Mouse (Mus musculus): ENCODE measurements around the gene Acvr2a. TPM values are rescaled to one million over a fixed set of nuclear protein-coding genes. Genes with fewer than 3 reads are reported as not detected.
"Not testable (repeated sequence)": the region's sequence is repeated elsewhere in the genome, so short reads cannot be mapped to it uniquely, and the experiment has no call there.

Gene Acvr2a
- polyA plus RNA-seq, 1 experiment from 2014 or later, result 2.4 TPM

GRCm38 (mm10) chr2:48816141-48817028 lies 2.5 kb downstream of the Acvr2a start:
- 12% methylated on average over 9 of the region's 9 CpGs for whole genome bisulfite sequencing (ENCODE audit: insufficient replicate concordance)
- H3K9ac ChIP-seq, result no peak overlapping the region
- H3K4me2 ChIP-seq, result peak overlapping the region; percentile 85
- peaks cover 28% of the 10 kb centered on the region for H3K4me1 ChIP-seq (replicated peaks)
- H3K4me3 ChIP-seq (replicated peaks), result peak overlapping the region; percentile 71
- no peak for ATAC-seq (ENCODE audit: insufficient read depth)
- no peak overlapping the region for H3K27ac ChIP-seq (replicated peaks)
- H3K27me3 ChIP-seq, result peaks cover 54% of the 10 kb centered on the region
- no peaks in the 10 kb centered on the region for H3K9me3 ChIP-seq (replicated peaks)
- H3K36me3 ChIP-seq (replicated peaks), result no peaks in the 10 kb centered on the region

- WGBS (ENCODE audit: insufficient replicate concordance), result 65% methylated on average over 2 of the region's 2 CpGs
- ATAC-seq (ENCODE audit: insufficient read depth), result no peak
- H3K4me3 ChIP-seq (replicated peaks), result no peak overlapping the region
Observed at GRCm38 (mm10) chr2:48825878-48826277, 12.0 kb downstream of the Acvr2a start.

GRCm38 (mm10) chr2:48826380-48826779 lies 12.5 kb downstream of the Acvr2a start:
- Histone ChIP-seq H3K27ac (replicated peaks) (no peak overlapping the region), H3K4me2 (no peak overlapping the region), H3K27me3 (no peaks in the 10 kb centered on the region), H3K36me3 (replicated peaks) (no peaks in the 10 kb centered on the region), H3K9ac (no peak overlapping the region), H3K9me3 (replicated peaks) (no peaks in the 10 kb centered on the region), H3K4me1 (replicated peaks) (no peaks in the 10 kb centered on the region), H3K4me3 (replicated peaks) (no peak overlapping the region)
- no peak for ATAC-seq (ENCODE audit: insufficient read depth)

More at GRCm38 (mm10) chr2:48825878-48826277, 12.0 kb downstream of the Acvr2a start:
- Histone ChIP-seq H3K4me2 (no peak overlapping the region), H3K36me3 (replicated peaks) (no peaks in the 10 kb centered on the region), H3K27me3 (no peaks in the 10 kb centered on the region), H3K27ac (replicated peaks) (no peak overlapping the region), H3K9me3 (replicated peaks) (no peaks in the 10 kb centered on the region), H3K4me1 (replicated peaks) (no peaks in the 10 kb centered on the region), H3K9ac (no peak overlapping the region)

- Histone ChIP-seq H3K9ac (no peak overlapping the region), H3K36me3 (replicated peaks) (no peaks in the 10 kb centered on the region), H3K27ac (replicated peaks) (no peak overlapping the region), H3K4me2 (no peak overlapping the region), H3K4me1 (replicated peaks) (no peaks in the 10 kb centered on the region), H3K4me3 (replicated peaks) (no peak overlapping the region), H3K9me3 (replicated peaks) (no peaks in the 10 kb centered on the region), H3K27me3 (no peaks in the 10 kb centered on the region)
- ATAC-seq (ENCODE audit: insufficient read depth), result no peak
- WGBS (ENCODE audit: insufficient replicate concordance), result 57% methylated on average over 2 of the region's 2 CpGs
Observed at GRCm38 (mm10) chr2:48830492-48830891, 16.6 kb downstream of the Acvr2a start.

GRCm38 (mm10) chr2:48832305-48832704 lies 18.4 kb downstream of the Acvr2a start:
- no peak for ATAC-seq (ENCODE audit: insufficient read depth)
- WGBS (ENCODE audit: insufficient replicate concordance), result 53% methylated on average over 5 of the region's 5 CpGs
- H3K4me2 ChIP-seq, result no peak overlapping the region

GRCm38 (mm10) chr2:48833884-48834450 lies 20.1 kb downstream of the Acvr2a start:
- Histone ChIP-seq H3K9ac (no peak overlapping the region), H3K4me3 (replicated peaks) (no peak overlapping the region), H3K4me2 (no peak overlapping the region), H3K36me3 (replicated peaks) (no peaks in the 10 kb centered on the region), H3K27me3 (no peaks in the 10 kb centered on the region), H3K27ac (replicated peaks) (no peak overlapping the region), H3K9me3 (replicated peaks) (no peaks in the 10 kb centered on the region), H3K4me1 (replicated peaks) (no peaks in the 10 kb centered on the region)
- WGBS (ENCODE audit: insufficient replicate concordance), result 53% methylated on average over 3 of the region's 3 CpGs
- no peak for ATAC-seq (ENCODE audit: insufficient read depth)

More at GRCm38 (mm10) chr2:48832305-48832704, 18.4 kb downstream of the Acvr2a start:
- Histone ChIP-seq H3K27me3 (no peaks in the 10 kb centered on the region), H3K4me3 (replicated peaks) (no peak overlapping the region), H3K9ac (no peak overlapping the region), H3K9me3 (replicated peaks) (no peaks in the 10 kb centered on the region), H3K27ac (replicated peaks) (no peak overlapping the region), H3K4me1 (replicated peaks) (no peaks in the 10 kb centered on the region), H3K36me3 (replicated peaks) (no peaks in the 10 kb centered on the region)

- ATAC-seq (ENCODE audit: insufficient read depth), result no peak
- no peak overlapping the region for H3K4me3 ChIP-seq (replicated peaks)
- H3K27ac ChIP-seq (replicated peaks), result no peak overlapping the region
- 37% methylated on average over 3 of the region's 3 CpGs for WGBS (ENCODE audit: insufficient replicate concordance)
- no peaks in the 10 kb centered on the region for H3K9me3 ChIP-seq (replicated peaks)
- H3K4me1 ChIP-seq (replicated peaks), result no peaks in the 10 kb centered on the region
- no peak overlapping the region for H3K9ac ChIP-seq
- no peaks in the 10 kb centered on the region for H3K36me3 ChIP-seq (replicated peaks)
- H3K27me3 ChIP-seq, result no peaks in the 10 kb centered on the region
- H3K4me2 ChIP-seq, result no peak overlapping the region
Observed at GRCm38 (mm10) chr2:48841611-48842470, 27.9 kb downstream of the Acvr2a start.

GRCm38 (mm10) chr2:48846689-48847398 lies 32.9 kb downstream of the Acvr2a start:
- H3K9me3 ChIP-seq (replicated peaks), result no peaks in the 10 kb centered on the region
- no peaks in the 10 kb centered on the region for H3K36me3 ChIP-seq (replicated peaks)
- H3K4me3 ChIP-seq (replicated peaks), result no peak overlapping the region
- WGBS (ENCODE audit: insufficient replicate concordance), result 48% methylated on average over 2 of the region's 2 CpGs
- H3K4me2 ChIP-seq, result no peak overlapping the region
- H3K27ac ChIP-seq (replicated peaks), result no peak overlapping the region
- no peak for ATAC-seq (ENCODE audit: insufficient read depth)
- no peak overlapping the region for H3K9ac ChIP-seq
- H3K27me3 ChIP-seq, result no peaks in the 10 kb centered on the region
- H3K4me1 ChIP-seq (replicated peaks), result no peaks in the 10 kb centered on the region

- H3K9ac ChIP-seq; H3K4me2 ChIP-seq; H3K27ac ChIP-seq (replicated peaks); ATAC-seq (ENCODE audit: insufficient read depth); H3K36me3 ChIP-seq (replicated peaks); H3K9me3 ChIP-seq (replicated peaks); H3K4me3 ChIP-seq (replicated peaks); H3K4me1 ChIP-seq (replicated peaks); H3K27me3 ChIP-seq: not testable (repeated sequence)
- 60% methylated on average over 6 of the region's 6 CpGs for WGBS (ENCODE audit: insufficient replicate concordance)
Observed at GRCm38 (mm10) chr2:48865596-48865995, 51.7 kb downstream of the Acvr2a start.

- Histone ChIP-seq H3K4me3 (replicated peaks) (no peak overlapping the region), H3K9ac (no peak overlapping the region), H3K4me1 (replicated peaks) (no peaks in the 10 kb centered on the region), H3K27me3 (no peaks in the 10 kb centered on the region), H3K36me3 (replicated peaks) (no peaks in the 10 kb centered on the region), H3K27ac (replicated peaks) (no peak overlapping the region), H3K9me3 (replicated peaks) (no peaks in the 10 kb centered on the region), H3K4me2 (no peak overlapping the region)
- no peak for ATAC-seq (ENCODE audit: insufficient read depth)
- 53% methylated on average over 5 of the region's 5 CpGs for WGBS (ENCODE audit: insufficient replicate concordance)
Observed at GRCm38 (mm10) chr2:48868199-48868913, 54.4 kb downstream of the Acvr2a start.

All from liver, embryonic 15.5 days (tissue).